Mouse (Mus musculus) liver, adult 2 months (tissue): ENCODE measurements around the gene Comt.

Source experiments
- CTCF ChIP-seq: fragments of 200-500 bp; IDR thresholded peaks from 2 replicates; pipeline ENCODE4 v1.5.1; 2011; ENCODE audit warnings: low read depth, low read length, control low read depth
- POLR2A ChIP-seq: fragments of 200-500 bp; IDR thresholded peaks from 2 replicates; pipeline ENCODE4 v1.6.1; 2011; ENCODE audit warnings: low read length, control low read depth; ENCODE audit not compliant: insufficient read depth; ENCODE audit errors: extremely low read depth

GRCm38 (mm10) chr16:18453846-18454245, 27.2 kb upstream of the Comt start:
- TF ChIP-seq CTCF = no peak
- no peak for TF ChIP-seq POLR2A
